Mouse (Mus musculus) MEL (cell line): ENCODE measurements around the gene Naif1.

Source experiments
- CTCF ChIP-seq, 3 experiments: IDR thresholded peaks in 2 of 3; conservative IDR thresholded peaks in 1 of 3; 2 replicates each; pipeline ENCODE4 v1.5.1; 2011 to 2012; ENCODE audit warnings: low read length in 3 of 3, low read depth in 2 of 3, mild to moderate bottlenecking in 2 of 3, improper control_type of control experiment in 1 of 3, inconsistent platforms in 1 of 3, mixed read lengths in 1 of 3, moderate library complexity in 1 of 3; ENCODE audit not compliant: control insufficient read depth in 1 of 3, insufficient read depth in 1 of 3, poor library complexity in 1 of 3, severe bottlenecking in 1 of 3
- GABPA ChIP-seq: IDR thresholded peaks from 2 replicates; pipeline ENCODE4 v1.6.1; 2012; ENCODE audit warnings: low read depth, mild to moderate bottlenecking, inconsistent platforms, low read length, improper control_type of control experiment, moderate library complexity
- NRF1 ChIP-seq: IDR thresholded peaks from 2 replicates; pipeline ENCODE4 v1.6.1; 2014; ENCODE audit warnings: low read depth, mild to moderate bottlenecking, inconsistent platforms, low read length, improper control_type of control experiment, moderate library complexity; ENCODE audit not compliant: poor library complexity, insufficient read depth, severe bottlenecking
- POLR2AphosphoS5 ChIP-seq: IDR thresholded peaks from 2 replicates; pipeline ENCODE4 v1.6.1; 2012; ENCODE audit warnings: low read depth, borderline replicate concordance, mild to moderate bottlenecking, inconsistent platforms, low read length, moderate library complexity, mixed read lengths

DNA sequence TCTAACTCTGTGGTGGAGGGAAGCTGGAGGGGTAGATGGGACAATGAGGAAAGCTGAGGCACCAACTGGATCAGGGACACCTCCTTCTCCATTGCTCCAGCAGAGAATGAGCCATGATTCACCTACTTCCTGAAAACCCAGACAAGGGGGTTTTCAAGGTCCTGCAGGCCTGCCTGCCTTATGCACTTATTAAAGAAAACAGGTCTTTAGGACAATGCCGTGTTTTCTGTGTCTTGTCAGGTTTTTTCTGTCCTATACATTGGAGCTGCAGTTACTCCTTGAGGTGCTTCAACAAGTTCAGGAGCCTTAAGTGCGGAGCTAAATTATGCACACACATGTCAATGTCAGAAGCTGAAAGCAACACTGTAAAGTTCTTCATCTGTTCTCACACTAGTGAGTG lies 8.7 kb upstream of the Naif1 start:
- TF ChIP-seq POLR2AphosphoS5 (no peak), CTCF (IDR thresholded peaks at IDR 0.05 in 2 of 3, conservative IDR thresholded peaks at IDR 0.05 in 1 of 3; ENCODE audit: control insufficient read depth in 1 of 3, insufficient read depth in 1 of 3, low read depth in 2 of 3, low read length in 3 of 3, poor library complexity in 1 of 3, severe bottlenecking in 1 of 3) (no peak), GABPA (no peak), NRF1 (no peak)
